In genomic region chr9:72972435-72972834, GRCm38 (mm10) we compare ENCODE assay signal across 19 mouse cellular contexts. TPM values are rescaled to one million over a fixed set of nuclear protein-coding genes. Genes with fewer than 3 reads are reported as not detected.
"Had no signal": no experiment of that assay in that cellular context is flagged by ENCODE, and none has a peak within 500 bp of the region (broad histone marks: within the 10 kb centered on the region; RNA-seq: fewer than 3 reads in every experiment).

No protein-coding gene starts in this region.

- DNase-seq: gastrocnemius, adult 2 months; gastrocnemius, postnatal 10 days; gastrocnemius, postnatal 25 days; heart, adult 2 months; heart, postnatal 14 days; heart, postnatal 36 days; kidney, adult 18-20 months; kidney, adult 8-10 months; kidney, postnatal 10 days; kidney, postnatal 25 days; kidney, postnatal 4 days; layer of hippocampus, adult 9-11 months; liver; liver, embryonic 13.5 days; liver, postnatal 0 days had no signal

RNA-seq across cellular contexts. Expression of gene Gm44503, which starts 13.8 kb away (rescaled TPM):
- total RNA-seq: gastrocnemius, adult 2 months; gastrocnemius, postnatal 10 days; gastrocnemius, postnatal 25 days; gastrocnemius, postnatal 4 days; heart, postnatal 36 days; left cerebral cortex, adult 2 months; left cerebral cortex, postnatal 36 days had no signal

RNA-seq across cellular contexts. Expression of gene Pygo1, which starts 47.0 kb away (rescaled TPM):
- total RNA-seq: granulocyte monocyte progenitor cell, adult 5-6 weeks had no signal
